Mouse (Mus musculus): ENCODE data around the gene Olfr398. TPM values are rescaled to one million over a fixed set of nuclear protein-coding genes. Genes with fewer than 3 reads are reported as not detected.

Olfr398 gene
- not detected in 2 replicates for polyA plus RNA-seq (2014; fragmentation: Nextera tagmentation; extraction: Ambion mirVana)

- ATAC-seq (ENCODE audit: insufficient read depth) (no peak), DNase-seq (no peak)
- no peak within 1 kb of the TSS for H3K9ac ChIP-seq
- H3K36me3 ChIP-seq (ENCODE audit: insufficient read depth), result no peaks in the 10 kb centered on the region
- TF ChIP-seq CTCF (IDR thresholded peaks at IDR 0.05; ENCODE audit: low read depth), result no peak
- H3K4me1 ChIP-seq (ENCODE audit: insufficient read depth), result no peaks in the 10 kb centered on the region
- no peak within 1 kb of the TSS for H3K4me3 ChIP-seq (ENCODE audit: low read depth, low read length)
- no peak within 1 kb of the TSS for H3K4me2 ChIP-seq
- H3K27ac ChIP-seq (ENCODE audit: low read depth), result no peak within 1 kb of the TSS
- no peaks in the 10 kb centered on the region; the same call in 1 of the 2 replicates for H3K9me3 ChIP-seq (ENCODE audit: low read depth, low read length)
- no peaks in the 10 kb centered on the region for H3K27me3 ChIP-seq (ENCODE audit: insufficient read depth, low read length)
These were observed at the start of gene Olfr398 for GRCm38 (mm10) chr11:73990307-73990706. Gene Olfr398 (minus strand): TSS chr11:73990407.

GRCm38 (mm10) chr11:73993115-73993514 is 2.9 kb upstream of the Olfr398 start:
- TF ChIP-seq CTCF (IDR thresholded peaks at IDR 0.05; ENCODE audit: low read depth), result no peak
- no peak overlapping the region for H3K27ac ChIP-seq (ENCODE audit: low read depth)
- no peak for DNase-seq
- no peak overlapping the region for H3K4me3 ChIP-seq (ENCODE audit: low read depth, low read length)
- no peak overlapping the region for H3K9ac ChIP-seq
- no peaks in the 10 kb centered on the region for H3K36me3 ChIP-seq (ENCODE audit: insufficient read depth)
- no peak overlapping the region for H3K4me2 ChIP-seq
- H3K9me3 ChIP-seq (ENCODE audit: low read depth, low read length), result no peaks in the 10 kb centered on the region; the same call in 1 of the 2 replicates
- no peak for ATAC-seq (ENCODE audit: insufficient read depth)
- H3K27me3 ChIP-seq (ENCODE audit: insufficient read depth, low read length), result no peaks in the 10 kb centered on the region
- no peaks in the 10 kb centered on the region for H3K4me1 ChIP-seq (ENCODE audit: insufficient read depth)

GRCm38 (mm10) chr11:73960517-73960916 is 29.7 kb downstream of the Olfr398 start, which contains the start of gene Olfr397:
Gene Olfr397 (plus strand): TSS chr11:73960817.
- no peak for ATAC-seq (ENCODE audit: insufficient read depth)
- 60% methylated on average over 1 of the region's 1 CpGs for WGBS
- no peak for DNase-seq
- H3K4me1 ChIP-seq (ENCODE audit: insufficient read depth), result no peaks in the 10 kb centered on the region
- H3K4me3 ChIP-seq (ENCODE audit: low read depth, low read length), result no peak within 1 kb of the TSS
- H3K9me3 ChIP-seq (ENCODE audit: low read depth, low read length), result no peaks in the 10 kb centered on the region
- no peaks in the 10 kb centered on the region for H3K36me3 ChIP-seq (ENCODE audit: insufficient read depth)
- no peaks in the 10 kb centered on the region for H3K27me3 ChIP-seq (ENCODE audit: insufficient read depth, low read length)
- TF ChIP-seq CTCF (IDR thresholded peaks at IDR 0.05; ENCODE audit: low read depth), result no peak
- H3K27ac ChIP-seq (ENCODE audit: low read depth), result no peak within 1 kb of the TSS
- no peak within 1 kb of the TSS for H3K4me2 ChIP-seq
- H3K9ac ChIP-seq, result no peak within 1 kb of the TSS

- H3K9ac ChIP-seq, result no peak within 1 kb of the TSS
- no peaks in the 10 kb centered on the region for H3K4me1 ChIP-seq (ENCODE audit: insufficient read depth)
- no peak for DNase-seq
- H3K36me3 ChIP-seq (ENCODE audit: insufficient read depth), result no peaks in the 10 kb centered on the region
- no peaks in the 10 kb centered on the region for H3K9me3 ChIP-seq (ENCODE audit: low read depth, low read length)
- no peaks in the 10 kb centered on the region for H3K27me3 ChIP-seq (ENCODE audit: insufficient read depth, low read length)
- no peak for TF ChIP-seq CTCF (IDR thresholded peaks at IDR 0.05; ENCODE audit: low read depth)
- no peak for ATAC-seq (ENCODE audit: insufficient read depth)
- no peak within 1 kb of the TSS for H3K4me3 ChIP-seq (ENCODE audit: low read depth, low read length)
- no peak within 1 kb of the TSS for H3K27ac ChIP-seq (ENCODE audit: low read depth)
- H3K4me2 ChIP-seq, result no peak within 1 kb of the TSS
These were observed 53.8 kb downstream of the Olfr398 start, which contains the start of gene Olfr23 for GRCm38 (mm10) chr11:73936377-73936776. Gene Olfr23 (plus strand): TSS chr11:73936677.

Other genes starting within 250 kb of the Olfr398 start
- gene Olfr389, start 209.7 kb downstream of the Olfr398 start, polyA plus RNA-seq (2014; fragmentation: Nextera tagmentation; extraction: Ambion mirVana), result not detected in 2 replicates
- not detected in 2 replicates for gene Olfr390, start 207.4 kb downstream of the Olfr398 start, polyA plus RNA-seq (2014; fragmentation: Nextera tagmentation; extraction: Ambion mirVana)
- not detected in 2 replicates for gene Olfr391-ps, start 187.4 kb downstream of the Olfr398 start, polyA plus RNA-seq (2014; fragmentation: Nextera tagmentation; extraction: Ambion mirVana)
- not detected in 2 replicates for gene Olfr392, start 173.4 kb downstream of the Olfr398 start, polyA plus RNA-seq (2014; fragmentation: Nextera tagmentation; extraction: Ambion mirVana)
- gene Olfr393, start 139.0 kb downstream of the Olfr398 start, polyA plus RNA-seq (2014; fragmentation: Nextera tagmentation; extraction: Ambion mirVana), result not detected in 2 replicates
- gene Olfr394, start 99.6 kb downstream of the Olfr398 start, polyA plus RNA-seq (2014; fragmentation: Nextera tagmentation; extraction: Ambion mirVana), result not detected in 2 replicates
- gene Olfr395, start 81.1 kb downstream of the Olfr398 start, polyA plus RNA-seq (2014; fragmentation: Nextera tagmentation; extraction: Ambion mirVana), result not detected in 2 replicates
- not detected in 2 replicates for gene Olfr23, start 53.7 kb downstream of the Olfr398 start, polyA plus RNA-seq (2014; fragmentation: Nextera tagmentation; extraction: Ambion mirVana)
- gene Olfr397, start 29.6 kb downstream of the Olfr398 start, polyA plus RNA-seq (2014; fragmentation: Nextera tagmentation; extraction: Ambion mirVana), result not detected in 2 replicates
- not detected in 2 replicates for gene Olfr139, start 66.1 kb upstream of the Olfr398 start, polyA plus RNA-seq (2014; fragmentation: Nextera tagmentation; extraction: Ambion mirVana)
- not detected in 2 replicates for gene Olfr399, start 66.2 kb upstream of the Olfr398 start, polyA plus RNA-seq (2014; fragmentation: Nextera tagmentation; extraction: Ambion mirVana)
- gene Zfp616, start 79.5 kb upstream of the Olfr398 start, polyA plus RNA-seq (2014; fragmentation: Nextera tagmentation; extraction: Ambion mirVana), result not detected in 2 replicates
- gene Olfr401, start 123.3 kb upstream of the Olfr398 start, polyA plus RNA-seq (2014; fragmentation: Nextera tagmentation; extraction: Ambion mirVana), result not detected in 2 replicates
- gene Olfr402, start 163.1 kb upstream of the Olfr398 start, polyA plus RNA-seq (2014; fragmentation: Nextera tagmentation; extraction: Ambion mirVana), result not detected in 2 replicates
- not detected in 2 replicates for gene Olfr403, start 195.8 kb upstream of the Olfr398 start, polyA plus RNA-seq (2014; fragmentation: Nextera tagmentation; extraction: Ambion mirVana)
- not detected in 2 replicates for gene Olfr43, start 221.0 kb upstream of the Olfr398 start, polyA plus RNA-seq (2014; fragmentation: Nextera tagmentation; extraction: Ambion mirVana)